Mouse (Mus musculus) liver, adult 2 months (tissue): ENCODE data around the gene AW011738.

Experiments
- CTCF ChIP-seq: fragments of 200-500 bp; IDR thresholded peaks from 2 replicates; pipeline ENCODE4 v1.5.1; 2011; ENCODE audit warnings: low read depth, low read length, control low read depth
- POLR2A ChIP-seq: fragments of 200-500 bp; IDR thresholded peaks from 2 replicates; pipeline ENCODE4 v1.6.1; 2011; ENCODE audit warnings: low read length, control low read depth; ENCODE audit not compliant: insufficient read depth; ENCODE audit errors: extremely low read depth

GRCm38 (mm10) chr4:156195927-156196870 lies 6.9 kb upstream of the AW011738 start:
- TF ChIP-seq CTCF, result no peak
- TF ChIP-seq POLR2A, result no peak
